Mouse (Mus musculus): ENCODE measurements around the gene Slc12a5. TPM values are rescaled to one million over a fixed set of nuclear protein-coding genes. Genes with fewer than 3 reads are reported as not detected.

Gene Slc12a5
- polyA plus RNA-seq, 1 experiment from 2014 or later: 16.1 TPM

- Histone ChIP-seq H3K4me2 (replicated peaks) (no peak overlapping the region), H3K9me3 (replicated peaks) (no peaks in the 10 kb centered on the region), H3K4me1 (no peaks in the 10 kb centered on the region), H3K27me3 (no peaks in the 10 kb centered on the region), H3K36me3 (peaks cover 81% of the 10 kb centered on the region), H3K9ac (no peak overlapping the region), H3K27ac (no peak overlapping the region), H3K4me3 (no peak overlapping the region)
- WGBS: 87% methylated on average over 10 of the region's 10 CpGs
- no peak for ATAC-seq (ENCODE audit: low FRiP score)
Measured at GRCm38 (mm10) chr2:165010351-165010750, 49.7 kb downstream of the Slc12a5 start.

GRCm38 (mm10) chr2:165014935-165015334, 54.3 kb downstream of the Slc12a5 start:
- WGBS: 96% methylated on average over 5 of the region's 5 CpGs

GRCm38 (mm10) chr2:165020490-165020889, 59.9 kb downstream of the Slc12a5 start:
- H3K36me3 ChIP-seq: peaks cover 30% of the 10 kb centered on the region

More at GRCm38 (mm10) chr2:165014935-165015334, 54.3 kb downstream of the Slc12a5 start:
- H3K27ac ChIP-seq: no peak overlapping the region
- no peak overlapping the region for H3K9ac ChIP-seq
- H3K4me1 ChIP-seq: no peaks in the 10 kb centered on the region
- H3K9me3 ChIP-seq (replicated peaks): no peaks in the 10 kb centered on the region
- no peak overlapping the region for H3K4me3 ChIP-seq
- no peak for ATAC-seq (ENCODE audit: low FRiP score)
- H3K36me3 ChIP-seq: peaks cover 51% of the 10 kb centered on the region
- H3K27me3 ChIP-seq: no peaks in the 10 kb centered on the region
- H3K4me2 ChIP-seq (replicated peaks): no peak overlapping the region

GRCm38 (mm10) chr2:165027163-165027562, 66.6 kb downstream of the Slc12a5 start:
- Histone ChIP-seq H3K9me3 (replicated peaks) (no peaks in the 10 kb centered on the region), H3K27ac (no peak overlapping the region), H3K4me1 (peaks cover 16% of the 10 kb centered on the region), H3K27me3 (no peaks in the 10 kb centered on the region), H3K4me2 (replicated peaks) (no peak overlapping the region), H3K9ac (no peak overlapping the region), H3K36me3 (peaks cover 7% of the 10 kb centered on the region), H3K4me3 (no peak overlapping the region)
- ATAC-seq (ENCODE audit: low FRiP score): no peak
- WGBS: 85% methylated on average over 1 of the region's 1 CpGs

More at GRCm38 (mm10) chr2:165020490-165020889, 59.9 kb downstream of the Slc12a5 start:
- Histone ChIP-seq H3K9me3 (replicated peaks) (no peaks in the 10 kb centered on the region), H3K4me3 (no peak overlapping the region), H3K9ac (no peak overlapping the region), H3K27me3 (no peaks in the 10 kb centered on the region), H3K4me2 (replicated peaks) (no peak overlapping the region), H3K27ac (no peak overlapping the region), H3K4me1 (0 out of 2 replicates have a peak, but pooled peaks cover 2% of the 10 kb centered on the region)
- WGBS: 73% methylated on average over 3 of the region's 3 CpGs
- no peak for ATAC-seq (ENCODE audit: low FRiP score)

GRCm38 (mm10) chr2:165032533-165032932, 71.9 kb downstream of the Slc12a5 start:
- H3K9ac ChIP-seq: no peak overlapping the region
- H3K4me2 ChIP-seq (replicated peaks): peak overlapping the region; percentile 65
- H3K27ac ChIP-seq: no peak overlapping the region
- ATAC-seq (ENCODE audit: low FRiP score): no peak
- no peaks in the 10 kb centered on the region for H3K27me3 ChIP-seq
- no peak overlapping the region for H3K4me3 ChIP-seq
- no peaks in the 10 kb centered on the region for H3K9me3 ChIP-seq (replicated peaks)
- peaks cover 31% of the 10 kb centered on the region for H3K4me1 ChIP-seq
- H3K36me3 ChIP-seq: no peaks in the 10 kb centered on the region
- WGBS: 53% methylated on average over 3 of the region's 3 CpGs

GRCm38 (mm10) chr2:165033306-165033705, 72.7 kb downstream of the Slc12a5 start:
- Histone ChIP-seq H3K4me1 (peaks cover 31% of the 10 kb centered on the region), H3K9me3 (replicated peaks) (no peaks in the 10 kb centered on the region), H3K4me2 (replicated peaks) (peak overlapping the region; percentile 65), H3K27me3 (no peaks in the 10 kb centered on the region), H3K4me3 (peak overlapping the region; percentile 97), H3K36me3 (no peaks in the 10 kb centered on the region), H3K9ac (peak overlapping the region; percentile 99; the same call in 1 of the 2 replicates), H3K27ac (no peak overlapping the region)
- ATAC-seq (ENCODE audit: low FRiP score): no peak
- WGBS: 45% methylated on average over 6 of the region's 6 CpGs

- no peaks in the 10 kb centered on the region for H3K27me3 ChIP-seq
- H3K27ac ChIP-seq: peak within 1 kb of the TSS; percentile 95
- no peaks in the 10 kb centered on the region for H3K9me3 ChIP-seq (replicated peaks)
- H3K9ac ChIP-seq: peak within 1 kb of the TSS; percentile 99
- peak; percentile 96 for ATAC-seq (ENCODE audit: low FRiP score)
- peaks cover 28% of the 10 kb centered on the region for H3K4me1 ChIP-seq
- no peaks in the 10 kb centered on the region for H3K36me3 ChIP-seq
- under 1% methylated on average over 100 of the region's 111 CpGs for WGBS
- H3K4me2 ChIP-seq (replicated peaks): peak within 1 kb of the TSS; percentile 65
- H3K4me3 ChIP-seq: peak within 1 kb of the TSS; percentile 97
Measured at GRCm38 (mm10) chr2:165034131-165035057, 73.8 kb downstream of the Slc12a5 start, which contains the start of gene Ncoa5. TSS of gene Ncoa5 (minus strand) at chr2:165034867.

- no peaks in the 10 kb centered on the region for H3K9me3 ChIP-seq (replicated peaks)
- H3K4me3 ChIP-seq: peak overlapping the region; percentile 97
- H3K27me3 ChIP-seq: no peaks in the 10 kb centered on the region
- peaks cover 28% of the 10 kb centered on the region for H3K4me1 ChIP-seq
- H3K36me3 ChIP-seq: no peaks in the 10 kb centered on the region
- peak overlapping the region; percentile 15; the same call in 1 of the 2 replicates for H3K9ac ChIP-seq
- peak overlapping the region; percentile 65 for H3K4me2 ChIP-seq (replicated peaks)
- H3K27ac ChIP-seq: peak overlapping the region; percentile 95
- peak; percentile 57; the same call in 1 of the 2 replicates for ATAC-seq (ENCODE audit: low FRiP score)
- WGBS: 12% methylated on average over 5 of the region's 5 CpGs
Measured at GRCm38 (mm10) chr2:165035058-165035431, 74.4 kb downstream of the Slc12a5 start.

GRCm38 (mm10) chr2:165037415-165037814, 76.8 kb downstream of the Slc12a5 start:
- Histone ChIP-seq H3K9ac (no peak overlapping the region), H3K9me3 (replicated peaks) (no peaks in the 10 kb centered on the region)
- 69% methylated on average over 4 of the region's 4 CpGs for WGBS

GRCm38 (mm10) chr2:165042126-165042525, 81.5 kb downstream of the Slc12a5 start:
- Histone ChIP-seq H3K36me3 (no peaks in the 10 kb centered on the region), H3K27me3 (0 out of 2 replicates have a peak, but pooled peaks cover 3% of the 10 kb centered on the region), H3K4me1 (peaks cover 12% of the 10 kb centered on the region), H3K9me3 (replicated peaks) (no peaks in the 10 kb centered on the region), H3K9ac (no peak overlapping the region), H3K4me3 (no peak overlapping the region), H3K4me2 (replicated peaks) (no peak overlapping the region), H3K27ac (no peak overlapping the region)
- WGBS: 76% methylated on average over 5 of the region's 5 CpGs
- no peak for ATAC-seq (ENCODE audit: low FRiP score)

More at GRCm38 (mm10) chr2:165037415-165037814, 76.8 kb downstream of the Slc12a5 start:
- no peak overlapping the region for H3K4me3 ChIP-seq
- H3K4me2 ChIP-seq (replicated peaks): no peak overlapping the region
- H3K27ac ChIP-seq: no peak overlapping the region
- H3K36me3 ChIP-seq: no peaks in the 10 kb centered on the region
- 0 out of 2 replicates have a peak, but pooled peaks cover 3% of the 10 kb centered on the region for H3K27me3 ChIP-seq
- ATAC-seq (ENCODE audit: low FRiP score): no peak
- peaks cover 13% of the 10 kb centered on the region for H3K4me1 ChIP-seq

GRCm38 (mm10) chr2:165043090-165043636, 82.6 kb downstream of the Slc12a5 start:
- Histone ChIP-seq H3K4me3 (0 out of 2 replicates have a peak overlapping the region, but pooled peaks have one; percentile 5), H3K36me3 (no peaks in the 10 kb centered on the region)
- whole genome bisulfite sequencing: 7% methylated on average over 17 of the region's 17 CpGs

GRCm38 (mm10) chr2:165043729-165044128, 83.1 kb downstream of the Slc12a5 start:
- ATAC-seq (ENCODE audit: low FRiP score): no peak
- H3K9ac ChIP-seq: 0 out of 2 replicates have a peak overlapping the region, but pooled peaks have one; percentile 4
- H3K4me3 ChIP-seq: no peak overlapping the region
- H3K9me3 ChIP-seq (replicated peaks): no peaks in the 10 kb centered on the region
- H3K4me1 ChIP-seq: peaks cover 12% of the 10 kb centered on the region
- H3K27ac ChIP-seq: peak overlapping the region; percentile 76
- H3K27me3 ChIP-seq: 0 out of 2 replicates have a peak, but pooled peaks cover 3% of the 10 kb centered on the region
- no peaks in the 10 kb centered on the region for H3K36me3 ChIP-seq
- WGBS: 44% methylated on average over 2 of the region's 2 CpGs
- H3K4me2 ChIP-seq (replicated peaks): peak overlapping the region; percentile 41

More at GRCm38 (mm10) chr2:165043090-165043636, 82.6 kb downstream of the Slc12a5 start:
- Histone ChIP-seq H3K27me3 (0 out of 2 replicates have a peak, but pooled peaks cover 3% of the 10 kb centered on the region), H3K4me2 (replicated peaks) (peak overlapping the region; percentile 41), H3K4me1 (peaks cover 12% of the 10 kb centered on the region), H3K9ac (0 out of 2 replicates have a peak overlapping the region, but pooled peaks have one; percentile 10), H3K27ac (peak overlapping the region; percentile 76), H3K9me3 (replicated peaks) (no peaks in the 10 kb centered on the region)
- ATAC-seq (ENCODE audit: low FRiP score): peak; percentile 63; the same call in 1 of the 2 replicates

Measured in hindbrain, embryonic 12.5 days (tissue).